Mouse (Mus musculus) liver, embryonic 14.5 days (tissue): ENCODE measurements around the gene Usp5. TPM values are rescaled to one million over a fixed set of nuclear protein-coding genes. Genes with fewer than 3 reads are reported as not detected.

ENCODE experiments used
- ATAC-seq: fragments of 200-750 bp; cut with Nextera tagmentation; 2 replicates; pipeline ENCODE4 v1.8.0; 2017; ENCODE audit warnings: moderate number of reproducible peaks, mild to moderate bottlenecking, moderate library complexity; ENCODE audit not compliant: insufficient read depth
- DNase-seq, 3 experiments: peaks; one replicate each; pipeline ENCODE4 v3.0.0-alpha.2; 2012 to 2013; ENCODE audit warnings: low read depth in 3 of 3, low spot score in 3 of 3
- H3K27ac ChIP-seq: fragments of 300-500 bp; sonication (generic); 2 replicates; pipeline ENCODE4 v1.5.1; 2014; ENCODE audit warnings: moderate library complexity, mild to moderate bottlenecking, control low read depth, inconsistent platforms
- H3K27me3 ChIP-seq: fragments of 300-500 bp; sonication (generic); 2 replicates; pipeline ENCODE4 v1.6.1; 2014; ENCODE audit warnings: mild to moderate bottlenecking, low read length, moderate library complexity; ENCODE audit not compliant: control insufficient read depth, insufficient read depth
- H3K36me3 ChIP-seq: fragments of 300-500 bp; sonication (generic); replicated peaks from 2 replicates; pipeline ENCODE4 v1.6.1; 2014; ENCODE audit warnings: low read depth; ENCODE audit not compliant: control insufficient read depth, insufficient read depth
- H3K4me1 ChIP-seq, 2 experiments: fragments of 200-500 bp in 1 of 2; fragments of 300-500 bp in 1 of 2; sonication (generic) in 1 of 2; replicated peaks; 2 replicates each; pipeline ENCODE4 v1.6.1; 2012 to 2014; ENCODE audit warnings: antibody characterized with exemption in 1 of 2, inconsistent platforms in 1 of 2, low read length in 1 of 2; ENCODE audit not compliant: control insufficient read depth in 2 of 2, insufficient read depth in 2 of 2
- H3K4me2 ChIP-seq: fragments of 300-500 bp; sonication (generic); 2 replicates; pipeline ENCODE4 v1.6.1; 2014; ENCODE audit warnings: low read depth, mild to moderate bottlenecking, control low read depth, moderate library complexity
- H3K4me3 ChIP-seq, 2 experiments: fragments of 200-500 bp in 1 of 2; fragments of 300-500 bp in 1 of 2; sonication (generic) in 1 of 2; 2 replicates each; pipeline ENCODE4 v1.5.1; 2012 to 2014; ENCODE audit warnings: low read depth in 2 of 2, low read length in 2 of 2, mild to moderate bottlenecking in 2 of 2, control low read depth in 1 of 2, inconsistent platforms in 1 of 2, moderate library complexity in 1 of 2; ENCODE audit not compliant: insufficient read depth in 1 of 2
- H3K9ac ChIP-seq: fragments of 300-500 bp; sonication (generic); replicated peaks from 2 replicates; pipeline ENCODE4 v1.6.1; 2014; ENCODE audit warnings: mild to moderate bottlenecking, control low read depth, moderate library complexity
- H3K9me3 ChIP-seq: fragments of 300-500 bp; sonication (generic); 2 replicates; pipeline ENCODE4 v1.6.1; 2016; ENCODE audit warnings: low read length, mixed read lengths; ENCODE audit not compliant: control insufficient read depth
- CTCF ChIP-seq: IDR thresholded peaks from 2 replicates; pipeline ENCODE4 v1.5.1; 2016; ENCODE audit warnings: antibody characterized with exemption, low read depth, control low read depth
- EP300 ChIP-seq: IDR thresholded peaks from 2 replicates; pipeline ENCODE4 v1.6.1; 2016; ENCODE audit warnings: antibody characterized with exemption, low read depth
- WGBS: fragments of 180-500 bp; shearing (Covaris S2); extraction: QIAGEN DNeasy Blood & Tissue Kit; methylation state at CpG from one replicate; pipeline ENCODE4 v1.1.7; 2014; ENCODE audit not compliant: insufficient replicate concordance; 5-methylcytosine and 5-hydroxymethylcytosine counted together
- polyA plus RNA-seq, 2 experiments: library from polyadenylated mRNA; depleted of rRNA in 1 of 2; stranded (reverse) in 1 of 2; unstranded in 1 of 2; fragments of >200 nt; fragmentation: Nextera tagmentation in 1 of 2; extraction: Ambion mirVana in 1 of 2; gene quantifications; 2 replicates each; pipeline versions ENCODE4 v1.2.1 to v1.2.3; 2012 to 2014

The Usp5 gene
- polyA plus RNA-seq, 2 experiments: 27.6 to 38.0 TPM

DNA sequence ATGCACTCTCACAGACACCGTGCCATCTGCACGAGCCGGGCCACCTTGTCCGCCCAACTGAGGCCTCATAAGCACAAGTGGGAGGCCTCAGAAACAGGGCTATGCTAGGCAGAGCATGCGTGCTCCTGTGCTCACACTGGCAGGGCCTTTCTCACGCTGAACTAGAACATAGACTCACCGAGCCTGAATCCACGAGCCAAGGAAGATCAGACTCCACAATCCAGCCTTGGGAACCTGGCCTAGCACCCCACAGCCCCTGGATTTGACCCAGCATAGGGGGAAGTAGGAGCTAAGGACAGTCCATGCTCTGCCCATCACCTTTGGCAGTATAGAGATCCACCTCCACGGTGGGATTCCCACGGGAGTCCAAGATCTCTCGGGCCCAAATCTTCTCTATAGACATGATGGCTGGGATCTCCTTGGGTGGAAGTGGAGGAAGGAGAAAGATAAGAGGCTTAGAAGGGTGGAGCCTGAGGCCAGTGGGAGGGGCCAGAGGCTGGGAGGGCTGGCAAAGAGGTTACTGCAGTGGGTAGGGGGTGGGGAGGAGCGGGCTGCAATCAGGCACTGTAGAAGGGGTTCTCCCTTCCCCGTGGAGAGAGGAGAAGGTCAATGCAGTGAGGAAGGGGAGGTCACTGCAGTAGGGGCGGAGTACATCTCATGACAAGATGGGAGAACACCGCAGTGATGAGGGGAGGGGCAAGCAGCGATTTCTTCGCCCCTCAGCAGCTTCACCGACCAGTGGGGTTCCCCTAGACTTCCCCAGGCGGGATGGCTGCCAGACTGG, 61.2 kb downstream of the Usp5 start:
- TF ChIP-seq CTCF (no peak), EP300 (no peak)
- WGBS: 23% methylated on average over 19 of the region's 19 CpGs
- peaks cover 30% of the 10 kb centered on the region for H3K27me3 ChIP-seq
- ATAC-seq (0 out of 2 replicates have a peak, but pooled peaks have one; percentile 36), DNase-seq (no peak)
- H3K4me1 ChIP-seq: peaks cover 0 to 8% of the 10 kb centered on the region in 2 experiments; a peak in 2 of 4 replicates
- no peak overlapping the region for H3K9ac ChIP-seq
- H3K4me3 ChIP-seq: no peak overlapping the region
- H3K27ac ChIP-seq: no peak overlapping the region
- H3K4me2 ChIP-seq: peak overlapping the region; percentile 52
- no peaks in the 10 kb centered on the region for H3K36me3 ChIP-seq
- H3K9me3 ChIP-seq: no peaks in the 10 kb centered on the region

DNA sequence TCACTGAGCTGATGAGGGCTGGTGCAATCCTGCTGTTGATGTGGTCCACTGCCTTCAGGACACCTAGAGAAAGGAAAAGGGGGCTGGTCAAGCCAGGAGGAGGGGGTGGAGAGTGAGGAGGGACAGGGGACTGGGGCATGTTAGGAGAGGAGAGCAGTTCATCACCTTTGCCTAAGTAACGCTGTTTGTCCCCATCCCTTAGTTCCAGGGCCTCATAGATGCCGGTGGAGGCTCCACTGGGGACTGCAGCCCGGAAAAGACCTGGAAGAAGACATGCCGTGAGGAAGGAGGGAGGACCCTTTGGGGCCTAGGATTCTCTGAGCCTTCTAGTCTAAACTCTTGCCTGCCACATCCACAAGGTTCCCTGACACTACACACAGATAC, 61.8 kb downstream of the Usp5 start:
- Histone ChIP-seq H3K9me3 (no peaks in the 10 kb centered on the region), H3K9ac (no peak overlapping the region), H3K27ac (no peak overlapping the region), H3K27me3 (peaks cover 30% of the 10 kb centered on the region), H3K36me3 (no peaks in the 10 kb centered on the region), H3K4me3 (no peak overlapping the region), H3K4me2 (no peak overlapping the region), H3K4me1 (peaks cover 0 to 8% of the 10 kb centered on the region in 2 experiments; a peak in 2 of 4 replicates)
- WGBS: 68% methylated on average over 4 of the region's 4 CpGs
- TF ChIP-seq CTCF (no peak), EP300 (no peak)
- no peak for DNase-seq
- no peak for ATAC-seq

DNA sequence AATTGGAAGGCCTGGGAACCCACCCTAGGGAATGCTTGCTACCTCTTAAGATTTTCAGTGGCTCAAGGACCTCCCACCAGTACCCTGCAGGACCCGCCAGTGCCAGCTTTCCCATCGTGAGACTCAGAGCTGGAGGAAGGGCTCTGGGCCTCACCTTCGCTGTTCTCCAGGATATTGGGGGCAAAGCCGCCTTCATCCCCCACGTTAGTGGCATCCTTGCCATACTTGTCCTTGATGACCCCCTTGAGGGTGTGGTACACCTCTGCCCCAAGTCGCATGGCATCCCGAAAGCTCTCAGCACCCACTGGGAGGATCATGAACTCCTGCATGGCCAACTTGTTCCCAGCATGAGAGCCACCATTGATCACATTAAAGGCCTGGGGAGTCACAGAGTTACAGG, 63.3 kb downstream of the Usp5 start:
- no peak for DNase-seq
- TF ChIP-seq EP300 (no peak), CTCF (no peak)
- Histone ChIP-seq H3K9ac (no peak overlapping the region), H3K36me3 (no peaks in the 10 kb centered on the region), H3K4me2 (no peak overlapping the region), H3K27me3 (peaks cover 30% of the 10 kb centered on the region), H3K4me3 (no peak overlapping the region), H3K9me3 (no peaks in the 10 kb centered on the region), H3K4me1 (peaks cover 0 to 8% of the 10 kb centered on the region in 2 experiments; a peak in 2 of 4 replicates), H3K27ac (no peak overlapping the region)
- 65% methylated on average over 7 of the region's 7 CpGs for WGBS
- no peak for ATAC-seq

Other genes starting within 250 kb of the Usp5 start
- 0.01 TPM in 1 of 2 replicates, not detected in the other for gene C1s2, start 193.4 kb downstream of the Usp5 start, polyA plus RNA-seq (2012; rRNA removed)
- not detected in 2 replicates for gene C1s2, start 193.4 kb downstream of the Usp5 start, polyA plus RNA-seq (2014; fragmentation: Nextera tagmentation; extraction: Ambion mirVana)
- gene Lpcat3, start 166.5 kb downstream of the Usp5 start, polyA plus RNA-seq (2012; rRNA removed): 61.4 and 65.7 TPM in 2 replicates
- 64.2 and 67.0 TPM in 2 replicates for gene Lpcat3, start 166.5 kb downstream of the Usp5 start, polyA plus RNA-seq (2014; fragmentation: Nextera tagmentation; extraction: Ambion mirVana)
- 91.1 and 103 TPM in 2 replicates for gene Emg1, start 117.3 kb downstream of the Usp5 start, polyA plus RNA-seq (2012; rRNA removed)
- gene Emg1, start 117.3 kb downstream of the Usp5 start, polyA plus RNA-seq (2014; fragmentation: Nextera tagmentation; extraction: Ambion mirVana): 147 and 162 TPM in 2 replicates
- 101 and 124 TPM in 2 replicates for gene Phb2, start 117.1 kb downstream of the Usp5 start, polyA plus RNA-seq (2012; rRNA removed)
- 210 and 240 TPM in 2 replicates for gene Phb2, start 117.1 kb downstream of the Usp5 start, polyA plus RNA-seq (2014; fragmentation: Nextera tagmentation; extraction: Ambion mirVana)
- gene Ptpn6, start 90.8 kb downstream of the Usp5 start, polyA plus RNA-seq (2012; rRNA removed): 14.3 and 17.9 TPM in 2 replicates
- 26.6 and 28.4 TPM in 2 replicates for gene Ptpn6, start 90.8 kb downstream of the Usp5 start, polyA plus RNA-seq (2014; fragmentation: Nextera tagmentation; extraction: Ambion mirVana)
- 27.9 and 50.2 TPM in 2 replicates for gene Grcc10, start 88.1 kb downstream of the Usp5 start, polyA plus RNA-seq (2012; rRNA removed)
- gene Grcc10, start 88.1 kb downstream of the Usp5 start, polyA plus RNA-seq (2014; fragmentation: Nextera tagmentation; extraction: Ambion mirVana): 74.0 and 80.0 TPM in 2 replicates
- gene Gm45234, start 73.5 kb downstream of the Usp5 start, polyA plus RNA-seq (2012; rRNA removed): 0.37 TPM in 1 of 2 replicates, not detected in the other
- gene Gm45234, start 73.5 kb downstream of the Usp5 start, polyA plus RNA-seq (2014; fragmentation: Nextera tagmentation; extraction: Ambion mirVana): not detected in 2 replicates
- 2.5 and 2.8 TPM in 2 replicates for gene Atn1, start 73.0 kb downstream of the Usp5 start, polyA plus RNA-seq (2012; rRNA removed)
- 0.58 and 1.5 TPM in 2 replicates for gene Atn1, start 73.0 kb downstream of the Usp5 start, polyA plus RNA-seq (2014; fragmentation: Nextera tagmentation; extraction: Ambion mirVana)
- gene Eno2, start 59.8 kb downstream of the Usp5 start, polyA plus RNA-seq (2012; rRNA removed): 0.47 and 0.50 TPM in 2 replicates
- 0.09 TPM in 1 of 2 replicates, not detected in the other for gene Eno2, start 59.8 kb downstream of the Usp5 start, polyA plus RNA-seq (2014; fragmentation: Nextera tagmentation; extraction: Ambion mirVana)
- gene Lrrc23, start 49.8 kb downstream of the Usp5 start, polyA plus RNA-seq (2012; rRNA removed): 0.09 TPM in 1 of 2 replicates, not detected in the other
- gene Lrrc23, start 49.8 kb downstream of the Usp5 start, polyA plus RNA-seq (2014; fragmentation: Nextera tagmentation; extraction: Ambion mirVana): not detected in 2 replicates
- 4.1 and 5.0 TPM in 2 replicates for gene Spsb2, start 20.8 kb downstream of the Usp5 start, polyA plus RNA-seq (2012; rRNA removed)
- gene Spsb2, start 20.8 kb downstream of the Usp5 start, polyA plus RNA-seq (2014; fragmentation: Nextera tagmentation; extraction: Ambion mirVana): 4.7 and 5.0 TPM in 2 replicates
- gene Tpi1, start 15.2 kb downstream of the Usp5 start, polyA plus RNA-seq (2012; rRNA removed): 266 and 292 TPM in 2 replicates
- 418 and 420 TPM in 2 replicates for gene Tpi1, start 15.2 kb downstream of the Usp5 start, polyA plus RNA-seq (2014; fragmentation: Nextera tagmentation; extraction: Ambion mirVana)
- 147 and 165 TPM in 2 replicates for gene Cdca3, start 63 bp upstream of the Usp5 start, polyA plus RNA-seq (2012; rRNA removed)
- 205 and 206 TPM in 2 replicates for gene Cdca3, start 63 bp upstream of the Usp5 start, polyA plus RNA-seq (2014; fragmentation: Nextera tagmentation; extraction: Ambion mirVana)
- gene Gnb3, start 10.8 kb upstream of the Usp5 start, polyA plus RNA-seq (2012; rRNA removed): 0.03 and 0.06 TPM in 2 replicates
- 0.23 TPM in 1 of 2 replicates, not detected in the other for gene Gnb3, start 10.8 kb upstream of the Usp5 start, polyA plus RNA-seq (2014; fragmentation: Nextera tagmentation; extraction: Ambion mirVana)
- gene P3h3, start 28.3 kb upstream of the Usp5 start, polyA plus RNA-seq (2012; rRNA removed): 3.2 and 3.5 TPM in 2 replicates
- 0.83 and 0.88 TPM in 2 replicates for gene P3h3, start 28.3 kb upstream of the Usp5 start, polyA plus RNA-seq (2014; fragmentation: Nextera tagmentation; extraction: Ambion mirVana)
- gene Gpr162, start 34.5 kb upstream of the Usp5 start, polyA plus RNA-seq (2012; rRNA removed): 0.03 and 0.18 TPM in 2 replicates
- not detected in 2 replicates for gene Gpr162, start 34.5 kb upstream of the Usp5 start, polyA plus RNA-seq (2014; fragmentation: Nextera tagmentation; extraction: Ambion mirVana)
- gene Cd4, start 58.7 kb upstream of the Usp5 start, polyA plus RNA-seq (2012; rRNA removed): 0.07 and 0.10 TPM in 2 replicates
- 0.03 TPM in 1 of 2 replicates, not detected in the other for gene Cd4, start 58.7 kb upstream of the Usp5 start, polyA plus RNA-seq (2014; fragmentation: Nextera tagmentation; extraction: Ambion mirVana)
- 0.10 and 0.11 TPM in 2 replicates for gene Lag3, start 82.2 kb upstream of the Usp5 start, polyA plus RNA-seq (2012; rRNA removed)
- 0.17 TPM in 1 of 2 replicates, not detected in the other for gene Lag3, start 82.2 kb upstream of the Usp5 start, polyA plus RNA-seq (2014; fragmentation: Nextera tagmentation; extraction: Ambion mirVana)
- 109 and 131 TPM in 2 replicates for gene Ptms, start 90.6 kb upstream of the Usp5 start, polyA plus RNA-seq (2012; rRNA removed)
- 29.7 and 39.7 TPM in 2 replicates for gene Ptms, start 90.6 kb upstream of the Usp5 start, polyA plus RNA-seq (2014; fragmentation: Nextera tagmentation; extraction: Ambion mirVana)
- 85.0 and 96.5 TPM in 2 replicates for gene Mlf2, start 101.9 kb upstream of the Usp5 start, polyA plus RNA-seq (2012; rRNA removed)
- 98.1 and 116 TPM in 2 replicates for gene Mlf2, start 101.9 kb upstream of the Usp5 start, polyA plus RNA-seq (2014; fragmentation: Nextera tagmentation; extraction: Ambion mirVana)
- 57.8 and 62.6 TPM in 2 replicates for gene Cops7a, start 136.1 kb upstream of the Usp5 start, polyA plus RNA-seq (2012; rRNA removed)
- gene Cops7a, start 136.1 kb upstream of the Usp5 start, polyA plus RNA-seq (2014; fragmentation: Nextera tagmentation; extraction: Ambion mirVana): 51.5 and 52.6 TPM in 2 replicates
- 0.07 and 0.09 TPM in 2 replicates for gene Pianp, start 167.2 kb upstream of the Usp5 start, polyA plus RNA-seq (2012; rRNA removed)
- gene Pianp, start 167.2 kb upstream of the Usp5 start, polyA plus RNA-seq (2014; fragmentation: Nextera tagmentation; extraction: Ambion mirVana): not detected in 2 replicates
- 20.2 and 22.2 TPM in 2 replicates for gene Zfp384, start 179.7 kb upstream of the Usp5 start, polyA plus RNA-seq (2012; rRNA removed)
- 2.9 and 3.1 TPM in 2 replicates for gene Zfp384, start 179.7 kb upstream of the Usp5 start, polyA plus RNA-seq (2014; fragmentation: Nextera tagmentation; extraction: Ambion mirVana)
- gene Ing4, start 210.3 kb upstream of the Usp5 start, polyA plus RNA-seq (2012; rRNA removed): 14.1 and 17.9 TPM in 2 replicates
- gene Ing4, start 210.3 kb upstream of the Usp5 start, polyA plus RNA-seq (2014; fragmentation: Nextera tagmentation; extraction: Ambion mirVana): 17.2 and 21.9 TPM in 2 replicates
- gene Acrbp, start 220.2 kb upstream of the Usp5 start, polyA plus RNA-seq (2012; rRNA removed): 2.1 and 3.1 TPM in 2 replicates
- 1.3 and 2.0 TPM in 2 replicates for gene Acrbp, start 220.2 kb upstream of the Usp5 start, polyA plus RNA-seq (2014; fragmentation: Nextera tagmentation; extraction: Ambion mirVana)
- gene Lpar5, start 238.4 kb upstream of the Usp5 start, polyA plus RNA-seq (2012; rRNA removed): 1.6 and 1.8 TPM in 2 replicates
- gene Lpar5, start 238.4 kb upstream of the Usp5 start, polyA plus RNA-seq (2014; fragmentation: Nextera tagmentation; extraction: Ambion mirVana): 0.68 and 1.0 TPM in 2 replicates